Mouse (Mus musculus): ENCODE results near the gene 4833427G06Rik. TPM values are rescaled to one million over a fixed set of nuclear protein-coding genes. Genes with fewer than 3 reads are reported as not detected.
"Not testable (repeated sequence)": the region's sequence is repeated elsewhere in the genome, so short reads cannot be mapped to it uniquely, and the experiment has no call there.

The 4833427G06Rik gene
- polyA plus RNA-seq (2014; fragmentation: Nextera tagmentation; extraction: Ambion mirVana) = not detected in 2 replicates

GRCm38 (mm10) chr9:51101756-51102425 is at the start of gene 4833427G06Rik:
4833427G06Rik (minus strand) TSS chr9:51102078.
- no peaks in the 10 kb centered on the region for H3K36me3 ChIP-seq (replicated peaks; ENCODE audit: control insufficient read depth, insufficient read depth, low read depth, low read length)
- peak within 1 kb of the TSS; percentile 17; the same call in 1 of the 2 replicates for H3K4me3 ChIP-seq (ENCODE audit: low read depth, low read length)
- H3K4me1 ChIP-seq (ENCODE audit: control insufficient read depth, insufficient read depth, low read length) = no peaks in the 10 kb centered on the region
- ATAC-seq (replicated peaks; ENCODE audit: insufficient number of reproducible peaks, low FRiP score, low TSS enrichment, low read depth) = peak; percentile 72; the same call in 1 of the 2 replicates
- H3K27ac ChIP-seq (replicated peaks; ENCODE audit: low read depth, low read length) = no peak within 1 kb of the TSS
- H3K27me3 ChIP-seq (ENCODE audit: control insufficient read depth, insufficient read depth, low read length) = no peaks in the 10 kb centered on the region
- peak; percentile 85 for DNase-seq (ENCODE audit: low spot score)
- H3K9ac ChIP-seq (replicated peaks; ENCODE audit: low read length) = no peak within 1 kb of the TSS
- WGBS = 7% methylated on average over 27 of the region's 27 CpGs
- no peaks in the 10 kb centered on the region for H3K9me3 ChIP-seq (replicated peaks; ENCODE audit: control insufficient read depth, low read length)
- H3K4me2 ChIP-seq (ENCODE audit: low read depth, low read length) = peak within 1 kb of the TSS; percentile 100

GRCm38 (mm10) chr9:51147294-51147693 is 45.4 kb upstream of the 4833427G06Rik start:
- ATAC-seq (replicated peaks; ENCODE audit: insufficient number of reproducible peaks, low FRiP score, low TSS enrichment, low read depth) (no peak), DNase-seq (ENCODE audit: low spot score) (no peak)
- no peak overlapping the region for H3K27ac ChIP-seq (replicated peaks; ENCODE audit: low read depth, low read length)

GRCm38 (mm10) chr9:51146496-51146895 is 44.6 kb upstream of the 4833427G06Rik start:
- no peaks in the 10 kb centered on the region for H3K36me3 ChIP-seq (replicated peaks; ENCODE audit: control insufficient read depth, insufficient read depth, low read depth, low read length)
- H3K27me3 ChIP-seq (ENCODE audit: control insufficient read depth, insufficient read depth, low read length) = no peaks in the 10 kb centered on the region; the same call in 1 of the 2 replicates
- WGBS = 85% methylated on average over 4 of the region's 4 CpGs
- H3K4me1 ChIP-seq (ENCODE audit: control insufficient read depth, insufficient read depth, low read length) = no peaks in the 10 kb centered on the region
- DNase-seq (ENCODE audit: low spot score) (no peak), ATAC-seq (replicated peaks; ENCODE audit: insufficient number of reproducible peaks, low FRiP score, low TSS enrichment, low read depth) (no peak)
- no peaks in the 10 kb centered on the region for H3K9me3 ChIP-seq (replicated peaks; ENCODE audit: control insufficient read depth, low read length)
- no peak overlapping the region for H3K9ac ChIP-seq (replicated peaks; ENCODE audit: low read length)
- H3K4me3 ChIP-seq (ENCODE audit: low read depth, low read length) = no peak overlapping the region
- H3K27ac ChIP-seq (replicated peaks; ENCODE audit: low read depth, low read length) = no peak overlapping the region
- H3K4me2 ChIP-seq (ENCODE audit: low read depth, low read length) = no peak overlapping the region

More at GRCm38 (mm10) chr9:51147294-51147693, 45.4 kb upstream of the 4833427G06Rik start:
- Histone ChIP-seq H3K4me1 (ENCODE audit: control insufficient read depth, insufficient read depth, low read length) (no peaks in the 10 kb centered on the region; the same call in 1 of the 2 replicates), H3K27me3 (ENCODE audit: control insufficient read depth, insufficient read depth, low read length) (no peaks in the 10 kb centered on the region; the same call in 1 of the 2 replicates), H3K9me3 (replicated peaks; ENCODE audit: control insufficient read depth, low read length) (no peaks in the 10 kb centered on the region), H3K9ac (replicated peaks; ENCODE audit: low read length) (no peak overlapping the region), H3K4me2 (ENCODE audit: low read depth, low read length) (no peak overlapping the region), H3K36me3 (replicated peaks; ENCODE audit: control insufficient read depth, insufficient read depth, low read depth, low read length) (no peaks in the 10 kb centered on the region), H3K4me3 (ENCODE audit: low read depth, low read length) (no peak overlapping the region)
- WGBS = 76% methylated on average over 5 of the region's 5 CpGs

- Histone ChIP-seq H3K4me3 (ENCODE audit: low read depth, low read length) (no peak overlapping the region), H3K4me1 (ENCODE audit: control insufficient read depth, insufficient read depth, low read length) (no peaks in the 10 kb centered on the region), H3K27me3 (ENCODE audit: control insufficient read depth, insufficient read depth, low read length) (no peaks in the 10 kb centered on the region; the same call in 1 of the 2 replicates), H3K9ac (replicated peaks; ENCODE audit: low read length) (no peak overlapping the region), H3K36me3 (replicated peaks; ENCODE audit: control insufficient read depth, insufficient read depth, low read depth, low read length) (no peaks in the 10 kb centered on the region), H3K27ac (replicated peaks; ENCODE audit: low read depth, low read length) (no peak overlapping the region), H3K4me2 (ENCODE audit: low read depth, low read length) (no peak overlapping the region), H3K9me3 (replicated peaks; ENCODE audit: control insufficient read depth, low read length) (no peaks in the 10 kb centered on the region)
- no peak for ATAC-seq (replicated peaks; ENCODE audit: insufficient number of reproducible peaks, low FRiP score, low TSS enrichment, low read depth)
- 67% methylated on average over 6 of the region's 6 CpGs for WGBS
- no peak for DNase-seq (ENCODE audit: low spot score)
Observed at GRCm38 (mm10) chr9:51144218-51144617, 42.3 kb upstream of the 4833427G06Rik start.

GRCm38 (mm10) chr9:51143437-51143836 is 41.6 kb upstream of the 4833427G06Rik start:
- no peaks in the 10 kb centered on the region for H3K27me3 ChIP-seq (ENCODE audit: control insufficient read depth, insufficient read depth, low read length)
- no peaks in the 10 kb centered on the region for H3K36me3 ChIP-seq (replicated peaks; ENCODE audit: control insufficient read depth, insufficient read depth, low read depth, low read length)
- no peak for ATAC-seq (replicated peaks; ENCODE audit: insufficient number of reproducible peaks, low FRiP score, low TSS enrichment, low read depth)
- DNase-seq (ENCODE audit: low spot score) = no peak
- WGBS = 92% methylated on average over 1 of the region's 1 CpGs
- no peaks in the 10 kb centered on the region for H3K4me1 ChIP-seq (ENCODE audit: control insufficient read depth, insufficient read depth, low read length)
- no peaks in the 10 kb centered on the region for H3K9me3 ChIP-seq (replicated peaks; ENCODE audit: control insufficient read depth, low read length)
- no peak overlapping the region for H3K4me2 ChIP-seq (ENCODE audit: low read depth, low read length)
- no peak overlapping the region for H3K9ac ChIP-seq (replicated peaks; ENCODE audit: low read length)
- H3K4me3 ChIP-seq (ENCODE audit: low read depth, low read length) = no peak overlapping the region
- H3K27ac ChIP-seq (replicated peaks; ENCODE audit: low read depth, low read length) = no peak overlapping the region

GRCm38 (mm10) chr9:51140711-51141110 is 38.8 kb upstream of the 4833427G06Rik start:
- H3K4me2 ChIP-seq (ENCODE audit: low read depth, low read length) = no peak overlapping the region
- H3K27ac ChIP-seq (replicated peaks; ENCODE audit: low read depth, low read length) = no peak overlapping the region
- H3K4me3 ChIP-seq (ENCODE audit: low read depth, low read length) = no peak overlapping the region
- H3K36me3 ChIP-seq (replicated peaks; ENCODE audit: control insufficient read depth, insufficient read depth, low read depth, low read length) = no peaks in the 10 kb centered on the region
- 88% methylated on average over 3 of the region's 3 CpGs for WGBS
- ATAC-seq (replicated peaks; ENCODE audit: insufficient number of reproducible peaks, low FRiP score, low TSS enrichment, low read depth) (no peak), DNase-seq (ENCODE audit: low spot score) (no peak)
- no peak overlapping the region for H3K9ac ChIP-seq (replicated peaks; ENCODE audit: low read length)
- H3K9me3 ChIP-seq (replicated peaks; ENCODE audit: control insufficient read depth, low read length) = no peaks in the 10 kb centered on the region
- no peaks in the 10 kb centered on the region for H3K27me3 ChIP-seq (ENCODE audit: control insufficient read depth, insufficient read depth, low read length)
- H3K4me1 ChIP-seq (ENCODE audit: control insufficient read depth, insufficient read depth, low read length) = no peaks in the 10 kb centered on the region

- H3K27me3 ChIP-seq (ENCODE audit: control insufficient read depth, insufficient read depth, low read length); H3K9ac ChIP-seq (replicated peaks; ENCODE audit: low read length); DNase-seq (ENCODE audit: low spot score); ATAC-seq (replicated peaks; ENCODE audit: insufficient number of reproducible peaks, low FRiP score, low TSS enrichment, low read depth); H3K4me2 ChIP-seq (ENCODE audit: low read depth, low read length); H3K9me3 ChIP-seq (replicated peaks; ENCODE audit: control insufficient read depth, low read length); H3K27ac ChIP-seq (replicated peaks; ENCODE audit: low read depth, low read length); H3K4me1 ChIP-seq (ENCODE audit: control insufficient read depth, insufficient read depth, low read length); H3K36me3 ChIP-seq (replicated peaks; ENCODE audit: control insufficient read depth, insufficient read depth, low read depth, low read length); H3K4me3 ChIP-seq (ENCODE audit: low read depth, low read length): not testable (repeated sequence)
- WGBS = 83% methylated on average over 1 of the region's 1 CpGs
Observed at GRCm38 (mm10) chr9:51139401-51139800, 37.5 kb upstream of the 4833427G06Rik start.

- Histone ChIP-seq H3K9ac (replicated peaks; ENCODE audit: low read length) (no peak overlapping the region), H3K4me2 (ENCODE audit: low read depth, low read length) (no peak overlapping the region), H3K9me3 (replicated peaks; ENCODE audit: control insufficient read depth, low read length) (no peaks in the 10 kb centered on the region), H3K4me1 (ENCODE audit: control insufficient read depth, insufficient read depth, low read length) (no peaks in the 10 kb centered on the region), H3K27ac (replicated peaks; ENCODE audit: low read depth, low read length) (no peak overlapping the region), H3K4me3 (ENCODE audit: low read depth, low read length) (no peak overlapping the region), H3K36me3 (replicated peaks; ENCODE audit: control insufficient read depth, insufficient read depth, low read depth, low read length) (no peaks in the 10 kb centered on the region), H3K27me3 (ENCODE audit: control insufficient read depth, insufficient read depth, low read length) (no peaks in the 10 kb centered on the region)
- 97% methylated on average over 1 of the region's 1 CpGs for WGBS
- no peak for DNase-seq (ENCODE audit: low spot score)
- no peak for ATAC-seq (replicated peaks; ENCODE audit: insufficient number of reproducible peaks, low FRiP score, low TSS enrichment, low read depth)
Observed at GRCm38 (mm10) chr9:51138301-51138700, 36.4 kb upstream of the 4833427G06Rik start.

Data from embryonic facial prominence, embryonic 11.5 days (tissue).